12 mouse cellular contexts compared by ENCODE assay signal in genomic region chr8:49708701-49709100, GRCm38 (mm10).
DNase-seq lines count a peak whose midpoint lies in the region; ATAC-seq and TF ChIP-seq lines count a peak whose summit lies in the region.
"Had no signal": no experiment of that assay in that cellular context is flagged by ENCODE, and none has a peak within 500 bp of the region (broad histone marks: within the 10 kb centered on the region; RNA-seq: fewer than 3 reads in every experiment).

No protein-coding gene starts in this region.

- ATAC-seq in heart, embryonic 11.5 days (replicated peaks; ENCODE audit: insufficient number of reproducible peaks, low FRiP score, low TSS enrichment), result no peak
- no peak for ATAC-seq in lung, postnatal 0 days

- H3K9me3 ChIP-seq in heart, embryonic 11.5 days (replicated peaks; ENCODE audit: control insufficient read depth, low read length), result no peaks in the 10 kb centered on the region
- no peaks in the 10 kb centered on the region for H3K9me3 ChIP-seq in lung, postnatal 0 days (ENCODE audit: low read length)
- H3K9me3 ChIP-seq: limb, embryonic 13.5 days had no signal

- peak; percentile 45 for TF ChIP-seq CTCF in lung, postnatal 0 days (IDR thresholded peaks at IDR 0.05)

- TF ChIP-seq EP300 in lung, postnatal 0 days (IDR thresholded peaks at IDR 0.05), result no peak

- no peak overlapping the region for H3K27ac ChIP-seq in heart, embryonic 11.5 days (ENCODE audit: low read depth, low read length)
- no peak overlapping the region for H3K27ac ChIP-seq in lung, postnatal 0 days (ENCODE audit: low read length)
- H3K27ac ChIP-seq: limb, embryonic 13.5 days; macrophage had no signal

- H3K4me2 ChIP-seq in heart, embryonic 11.5 days, result no peak overlapping the region
- H3K4me2 ChIP-seq in lung, postnatal 0 days (replicated peaks; ENCODE audit: low read depth, low read length), result no peak overlapping the region
- H3K4me2 ChIP-seq: limb, embryonic 13.5 days had no signal

- DNase-seq in heart, postnatal 4 days, result peak; percentile 6
- no peak for DNase-seq in lung, postnatal 0 days (ENCODE audit: low spot score)
- no peak for DNase-seq in lung, postnatal 10 days
- peak; percentile 71 for DNase-seq in brain, adult 2 months (ENCODE audit: low read depth, low spot score)
- DNase-seq in mesoderm, embryonic 11.5 days (ENCODE audit: low read depth, low spot score), result peak; percentile 23
- DNase-seq in urinary bladder, postnatal 14 days (ENCODE audit: low spot score), result no peak
- DNase-seq: cerebellum, postnatal 36 days; kidney, adult 18-20 months; thymus, postnatal 14 days had no signal

- no peak overlapping the region for H3K9ac ChIP-seq in heart, embryonic 11.5 days (ENCODE audit: low read depth, low read length)
- no peak overlapping the region for H3K9ac ChIP-seq in lung, postnatal 0 days (replicated peaks; ENCODE audit: low read depth)
- H3K9ac ChIP-seq: limb, embryonic 13.5 days had no signal

- 4% methylated on average over 1 of the region's 1 CpGs for WGBS in heart, embryonic 11.5 days (ENCODE audit: insufficient replicate concordance)
- 4% methylated on average over 1 of the region's 1 CpGs for WGBS in lung, postnatal 0 days

- no peak overlapping the region for H3K4me3 ChIP-seq in heart, embryonic 11.5 days (ENCODE audit: low read depth, low read length)
- no peak overlapping the region for H3K4me3 ChIP-seq in lung, postnatal 0 days (ENCODE audit: low read depth, low read length)
- H3K4me3 ChIP-seq: limb, embryonic 13.5 days had no signal

- H3K4me1 ChIP-seq in heart, embryonic 11.5 days (ENCODE audit: control insufficient read depth, insufficient read depth, low read length), result no peaks in the 10 kb centered on the region
- no peaks in the 10 kb centered on the region for H3K4me1 ChIP-seq in lung, postnatal 0 days (ENCODE audit: insufficient read depth, low read depth, low read length)

- H3K27me3 ChIP-seq in heart, embryonic 11.5 days (ENCODE audit: control insufficient read depth, insufficient read depth, low read length), result no peaks in the 10 kb centered on the region
- H3K27me3 ChIP-seq in lung, postnatal 0 days (replicated peaks; ENCODE audit: insufficient read depth, low read length), result no peaks in the 10 kb centered on the region
- H3K27me3 ChIP-seq: limb, embryonic 13.5 days had no signal

- no peaks in the 10 kb centered on the region for H3K36me3 ChIP-seq in heart, embryonic 11.5 days (ENCODE audit: control insufficient read depth, insufficient read depth, low read length)
- H3K36me3 ChIP-seq in lung, postnatal 0 days (ENCODE audit: insufficient read depth, low read length), result no peaks in the 10 kb centered on the region
- H3K36me3 ChIP-seq: limb, embryonic 13.5 days had no signal

Comparison
In these comparisons a context has a peak if more than half of its experiments do, and no peak if none do; other contexts are left out.
1. DNase-seq: peak in heart, postnatal 4 days (single experiment), brain, adult 2 months (single experiment) and mesoderm, embryonic 11.5 days (single experiment); none in lung, postnatal 0 days (single experiment), lung, postnatal 10 days (single experiment) and urinary bladder, postnatal 14 days (single experiment).